Mouse (Mus musculus) frontal cortex, adult 2 months (tissue): ENCODE measurements around the gene Mgat5. TPM values are rescaled to one million over a fixed set of nuclear protein-coding genes. Genes with fewer than 3 reads are reported as not detected.

ENCODE experiments used
- DNase-seq, 2 experiments: peaks; one replicate each; pipeline ENCODE4 v3.0.0; 2022; ENCODE audit warnings: low spot score in 1 of 2; ENCODE audit errors: extremely low spot score in 1 of 2
- polyA plus RNA-seq: library from polyadenylated mRNA; depleted of rRNA; stranded (reverse); fragments of >200 nt; gene quantifications from 2 replicates; pipeline ENCODE4 v1.2.3, GENCODE M21; 2012

Mgat5 gene
- polyA plus RNA-seq, 1 experiment: 36.0 TPM

DNA sequence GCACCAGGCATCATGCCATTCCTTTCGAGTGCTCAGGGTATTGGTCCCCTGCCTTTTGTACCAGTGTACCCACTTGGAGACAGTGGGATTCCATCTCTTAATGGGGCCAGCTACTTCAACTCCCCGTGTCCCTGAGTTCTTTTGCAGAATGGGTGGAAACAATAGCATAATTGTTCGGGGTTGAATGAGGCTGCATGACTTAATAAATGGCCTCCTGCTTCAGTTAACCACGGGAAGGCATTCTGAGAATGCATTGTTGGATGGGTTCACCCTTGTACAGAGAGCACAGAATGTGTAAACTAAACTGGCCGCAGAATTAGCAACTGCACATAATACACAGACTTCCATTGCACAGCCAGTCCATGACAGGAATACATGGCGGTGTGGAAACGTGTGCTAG is 214.8 kb downstream of the Mgat5 start:
- DNase-seq: no peak

DNA sequence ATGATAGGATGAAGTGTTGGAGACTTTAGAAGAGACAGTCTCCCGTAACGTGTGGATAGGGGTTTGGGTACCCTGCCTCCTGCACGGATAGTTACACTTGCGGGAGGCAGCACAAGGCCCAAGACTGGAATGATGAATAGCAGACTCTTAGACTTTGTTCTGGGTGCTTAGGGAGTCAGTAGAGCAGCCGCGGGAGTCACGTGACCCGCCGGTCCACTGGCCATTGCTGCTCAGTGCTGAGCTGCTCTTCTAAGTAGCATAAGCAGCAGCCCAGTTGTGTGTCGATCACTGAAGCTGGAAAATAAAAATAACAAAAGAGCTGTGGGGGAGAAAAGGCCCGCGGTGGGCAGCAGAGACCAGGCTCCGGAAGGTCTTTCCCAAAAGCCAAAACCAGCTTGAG is 215.6 kb downstream of the Mgat5 start:
- no peak for DNase-seq

DNA sequence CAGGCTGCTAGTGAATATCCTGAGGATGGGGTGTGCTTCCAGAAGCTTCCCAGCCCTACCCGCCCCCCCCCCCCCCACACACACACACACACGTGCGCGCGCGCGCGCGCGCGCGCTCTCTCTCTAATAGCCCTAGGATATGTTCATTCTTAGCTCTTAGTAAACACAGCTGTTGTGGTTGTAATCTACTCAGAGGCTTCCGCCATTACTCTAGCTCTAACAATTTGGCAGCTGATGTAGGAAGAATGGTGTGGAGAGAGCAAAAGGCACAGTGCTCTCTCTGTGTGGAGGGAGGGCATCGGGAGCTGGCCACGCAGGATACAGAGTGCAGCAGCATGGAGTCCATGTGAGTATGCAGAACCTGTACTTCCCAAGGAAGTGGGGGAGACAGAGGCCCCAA is 216.0 kb downstream of the Mgat5 start:
- no peak for DNase-seq

DNA sequence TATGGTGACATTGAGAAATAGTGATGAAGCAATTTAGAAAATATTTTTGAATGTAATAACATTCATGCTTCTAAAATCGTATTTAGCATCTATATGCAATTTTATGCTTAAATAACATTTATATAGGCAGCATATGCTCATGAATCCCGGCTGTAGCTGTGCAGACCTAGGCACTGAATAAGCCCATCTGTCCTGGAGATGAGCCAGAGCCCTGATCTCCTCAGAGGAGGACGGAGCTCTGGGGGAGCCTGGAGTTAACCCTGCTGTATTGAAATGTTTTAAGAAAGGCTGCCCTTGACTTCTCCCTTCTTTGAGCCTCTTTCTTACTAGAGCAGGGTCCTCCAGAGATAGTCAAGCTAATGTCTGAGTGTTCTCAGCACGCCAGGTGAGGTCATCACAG is 217.8 kb downstream of the Mgat5 start:
- DNase-seq: no peak

DNA sequence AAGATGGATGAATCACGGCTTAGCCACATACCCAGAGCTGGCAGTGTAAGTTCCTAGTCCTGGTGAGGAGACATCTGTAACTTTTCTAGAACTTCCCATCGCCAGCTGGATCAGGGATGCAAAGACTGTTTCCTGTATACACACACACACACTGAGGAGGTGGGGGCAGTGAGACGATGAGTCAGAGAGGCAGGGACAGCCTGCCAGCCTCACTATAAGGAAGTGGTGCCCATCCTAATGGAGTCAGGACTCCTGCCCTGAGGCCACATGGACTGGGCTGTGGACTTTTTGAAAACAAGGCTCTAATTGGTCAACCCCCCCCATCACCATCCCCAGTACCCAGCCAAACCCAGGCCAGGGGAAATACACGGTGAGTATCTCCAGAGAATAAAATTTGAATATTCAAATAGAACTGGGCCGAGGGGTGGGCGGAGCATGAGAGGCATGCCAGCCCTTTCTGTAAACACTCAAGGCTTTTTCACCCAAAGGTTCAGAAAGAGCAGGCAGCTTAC is 220.3 kb downstream of the Mgat5 start:
- peak; percentile 52 to 78 for DNase-seq

DNA sequence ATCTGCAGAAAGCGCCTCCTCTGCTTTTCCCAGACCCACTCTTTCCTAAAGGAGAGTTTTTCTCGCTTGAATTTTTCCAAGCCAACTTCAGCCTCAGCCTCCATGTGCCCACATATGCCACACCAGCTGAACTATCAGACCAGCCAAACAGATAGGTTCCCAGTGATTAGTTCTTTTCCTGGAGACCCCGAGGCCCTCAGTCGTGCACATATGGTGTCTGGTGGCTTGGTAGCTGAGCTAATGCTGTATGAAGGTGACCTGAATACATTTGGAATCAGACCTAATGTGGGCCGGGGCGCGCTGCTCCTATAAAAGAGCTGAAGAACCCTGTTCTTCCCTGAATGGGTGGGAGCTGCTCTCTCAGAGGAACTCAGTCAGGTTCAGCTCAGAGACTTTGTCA is 225.5 kb downstream of the Mgat5 start:
- DNase-seq: peak in 1 of 2 experiments; percentile 43

DNA sequence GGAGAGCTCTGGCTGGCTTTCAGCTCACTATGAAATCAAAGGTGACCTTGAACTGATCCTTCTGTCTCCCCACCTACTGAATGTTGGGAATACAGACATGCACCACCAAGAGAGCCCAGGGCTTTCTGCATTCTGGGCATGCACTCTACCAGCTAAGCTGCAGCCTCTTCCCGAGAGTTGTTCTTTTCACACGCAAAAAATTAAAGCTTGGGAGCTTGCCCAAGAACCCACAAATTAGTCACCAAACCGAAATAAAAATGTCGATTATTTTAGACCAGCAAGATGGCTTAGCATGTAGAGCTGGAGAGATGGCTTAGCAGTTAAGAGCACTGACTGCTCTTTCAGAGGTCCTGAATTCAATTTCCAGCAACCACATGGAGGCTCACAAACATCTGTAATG is 230.0 kb downstream of the Mgat5 start:
- DNase-seq: peak in 1 of 2 experiments; percentile 72

DNA sequence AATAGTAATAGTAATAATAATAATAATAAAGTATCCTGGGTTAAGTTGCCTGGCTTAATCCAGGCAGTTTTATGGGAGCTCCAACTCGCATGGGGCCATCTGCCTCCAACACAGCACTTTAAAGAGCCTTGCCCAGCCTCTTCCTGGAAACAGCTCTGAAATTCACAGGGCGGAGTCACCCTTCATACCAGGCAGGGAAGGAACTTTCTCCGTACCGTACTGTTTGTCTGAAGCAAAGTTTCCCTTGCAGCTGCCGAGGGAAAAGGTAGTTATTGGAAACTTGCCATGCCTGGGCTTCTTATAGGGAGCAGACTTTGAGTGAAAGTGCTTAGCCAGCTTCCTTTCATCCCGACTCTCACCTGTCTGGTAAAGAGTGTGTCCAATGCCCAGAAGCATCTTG is 232.3 kb downstream of the Mgat5 start:
- DNase-seq: no peak

DNA sequence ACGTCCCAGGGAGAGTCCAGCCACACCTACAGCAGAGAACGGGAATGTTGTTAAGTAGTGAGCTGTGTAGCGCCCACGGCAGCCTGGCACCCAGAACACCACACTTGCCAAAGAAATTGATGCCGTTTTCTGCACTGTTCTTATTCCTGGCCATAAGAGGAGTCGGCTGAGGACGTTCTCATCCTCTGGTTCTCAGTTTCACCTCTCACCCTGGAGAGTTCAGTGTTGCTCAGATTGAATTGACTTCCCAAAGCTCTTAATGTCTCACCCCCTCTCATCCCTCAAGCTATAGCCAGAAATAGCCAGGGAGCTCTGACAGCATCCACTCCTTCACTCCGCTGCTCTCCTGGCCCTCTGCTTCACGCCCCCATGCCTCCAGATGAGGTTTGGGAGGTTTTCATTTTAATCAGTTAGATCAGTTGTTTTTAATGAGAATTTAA is 234.7 kb downstream of the Mgat5 start:
- DNase-seq: peak; percentile 40 to 59

DNA sequence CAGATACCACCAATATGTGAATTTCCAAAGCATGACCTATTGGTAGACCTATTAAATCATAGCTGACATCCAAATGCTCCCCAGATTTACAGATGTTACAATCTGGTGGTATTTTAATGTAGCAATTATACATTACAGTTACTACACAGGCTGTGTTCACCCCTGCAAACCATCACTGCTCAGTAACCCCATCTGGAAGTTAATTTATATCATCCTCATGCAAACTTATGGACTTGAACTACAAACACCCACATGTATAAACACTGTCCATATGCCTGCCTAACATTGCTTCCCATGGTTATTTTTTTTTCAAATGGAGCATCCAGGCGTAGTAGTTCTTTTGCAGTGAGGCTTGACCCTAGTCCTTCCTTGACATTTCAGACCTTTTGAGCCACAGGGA is 236.2 kb downstream of the Mgat5 start:
- DNase-seq: no peak

DNA sequence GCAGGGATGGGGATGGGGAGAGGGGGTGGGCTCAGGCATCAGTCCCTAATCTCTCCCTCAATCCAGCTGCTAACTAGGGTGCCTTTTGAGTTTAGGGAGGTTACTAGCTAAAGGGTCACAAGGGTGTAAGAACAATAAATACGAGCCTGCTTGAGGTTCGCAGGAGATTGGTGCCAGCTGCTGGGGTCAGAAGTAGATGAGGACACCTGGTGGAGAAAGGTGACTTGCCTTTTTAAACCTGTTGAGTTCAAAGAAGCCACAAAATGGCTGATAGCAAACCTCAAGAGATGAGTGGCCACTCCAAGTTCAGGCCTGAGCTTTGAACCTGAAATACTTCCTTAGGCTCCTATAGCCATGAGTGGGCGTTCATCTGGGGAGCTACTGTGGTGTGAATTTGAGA is 236.9 kb downstream of the Mgat5 start:
- no peak for DNase-seq

DNA sequence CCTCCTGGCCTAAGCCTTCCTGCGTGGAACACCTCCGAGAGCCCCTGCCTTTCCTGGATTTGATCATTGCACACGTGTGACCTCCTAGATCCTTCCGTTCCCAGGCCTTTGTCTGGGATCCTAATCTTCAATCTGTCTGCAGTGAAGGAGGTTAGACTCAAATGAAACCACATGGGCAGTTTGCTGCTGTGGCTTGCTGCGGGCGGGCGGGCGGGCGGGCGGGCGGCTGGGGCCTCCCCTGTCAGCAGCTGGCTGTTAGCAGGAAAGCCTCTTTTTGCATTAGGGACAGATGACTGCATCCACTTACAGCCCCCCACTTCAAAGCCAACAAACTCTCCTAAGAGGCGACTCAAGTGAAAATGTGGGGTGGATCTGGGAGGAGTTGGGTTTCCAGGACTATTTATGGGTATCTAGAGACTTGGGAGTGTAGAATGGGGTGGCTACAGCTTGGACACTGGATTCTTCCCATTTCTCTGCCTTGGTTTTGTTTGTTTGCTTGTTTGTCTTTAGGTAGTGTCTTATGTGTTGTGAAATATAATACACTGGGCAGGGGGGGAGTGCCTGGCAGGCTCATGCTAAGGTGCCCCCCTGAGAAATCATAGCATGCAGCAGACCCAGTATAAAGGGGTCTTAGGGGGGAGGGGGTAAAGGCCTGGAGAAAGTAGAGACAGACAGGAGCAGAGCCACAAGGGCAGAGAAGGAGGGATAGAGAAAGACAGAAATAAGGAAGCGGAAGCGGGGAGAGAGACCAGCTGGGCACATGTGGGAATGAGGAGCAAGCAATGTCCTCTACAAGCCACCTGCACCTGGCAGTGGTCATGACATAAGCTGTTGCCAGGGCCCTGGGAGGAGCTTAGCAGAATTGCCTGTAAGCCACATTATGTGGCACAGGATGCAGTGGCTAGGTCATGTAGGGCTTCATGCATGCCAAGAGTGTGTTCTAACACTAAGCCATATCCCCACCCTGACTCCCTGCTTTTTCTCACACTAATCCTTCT is 238.4 kb downstream of the Mgat5 start:
- DNase-seq: no peak

DNA sequence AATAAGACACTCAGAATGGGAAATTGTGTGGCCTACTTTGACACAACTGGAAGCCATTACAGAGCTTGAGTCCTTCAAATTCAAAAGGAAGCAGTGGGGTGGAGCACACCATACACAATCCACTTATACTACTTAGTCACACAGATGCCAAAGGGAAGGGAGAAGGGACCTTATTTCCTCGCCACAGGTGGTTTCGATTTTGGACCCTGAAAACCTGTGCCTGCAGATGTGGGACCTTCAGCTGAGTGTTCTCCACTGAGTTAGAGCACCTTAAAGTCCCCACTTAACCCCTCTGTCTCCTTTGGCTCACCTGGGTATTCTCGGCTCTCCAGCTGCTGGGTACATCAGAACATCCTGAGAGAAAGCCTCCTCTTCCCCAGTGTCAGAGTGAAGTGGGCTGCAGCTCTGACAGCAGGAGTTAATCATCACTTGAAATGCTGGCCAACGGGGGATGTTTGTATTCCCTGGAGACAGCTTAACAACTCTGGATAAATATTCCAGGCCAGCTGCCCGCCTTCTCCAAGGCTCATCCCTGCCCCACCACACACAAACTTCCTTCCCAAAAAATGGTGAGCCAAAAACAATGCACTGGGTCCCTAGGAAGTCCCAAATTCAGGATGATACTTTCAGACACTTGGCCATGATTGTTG is 240.1 kb downstream of the Mgat5 start:
- DNase-seq: no peak

DNA sequence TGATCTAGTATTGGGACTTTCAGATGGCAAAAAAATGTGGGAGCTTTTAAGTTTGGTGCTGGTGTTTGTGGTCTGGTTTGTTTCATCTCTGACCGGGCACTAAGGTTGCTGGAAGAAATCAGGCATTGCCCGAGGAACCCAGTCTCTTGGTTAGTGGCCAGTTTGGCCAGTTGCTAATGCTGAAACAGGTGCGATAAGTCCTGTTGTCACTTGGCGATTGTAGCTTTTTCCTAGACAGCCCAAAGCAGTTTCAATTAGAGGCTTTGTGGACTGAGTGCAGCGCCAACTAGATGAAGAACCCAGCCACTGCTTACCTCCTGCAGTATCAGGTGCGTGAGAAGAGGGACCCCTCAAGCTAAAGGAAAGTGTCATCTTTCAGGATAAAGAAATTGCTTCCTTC is 248.6 kb downstream of the Mgat5 start:
- no peak for DNase-seq

DNA sequence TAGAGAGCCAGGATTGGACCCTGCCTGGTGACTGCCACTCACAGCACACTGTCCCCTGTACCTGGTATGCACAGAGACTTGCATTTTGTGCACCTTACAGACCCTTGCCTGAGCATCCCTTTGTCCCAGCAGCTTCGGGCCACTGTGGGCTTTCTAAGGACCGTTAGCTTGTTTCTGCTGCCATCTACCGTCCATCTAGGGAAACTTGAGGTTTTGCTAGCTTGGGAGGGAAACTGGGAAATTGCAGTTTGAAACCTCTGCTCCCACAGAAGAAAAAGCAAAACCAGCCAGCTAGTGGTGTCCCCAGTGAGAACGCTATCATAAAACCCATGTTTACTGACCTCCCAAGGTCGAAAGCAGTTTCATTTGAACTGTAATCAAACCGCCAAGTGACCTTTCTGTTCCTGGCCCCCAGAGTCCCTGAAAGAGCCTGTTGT is 254.2 kb downstream of the Mgat5 start:
- DNase-seq: peak in 1 of 2 experiments; percentile 87

DNA sequence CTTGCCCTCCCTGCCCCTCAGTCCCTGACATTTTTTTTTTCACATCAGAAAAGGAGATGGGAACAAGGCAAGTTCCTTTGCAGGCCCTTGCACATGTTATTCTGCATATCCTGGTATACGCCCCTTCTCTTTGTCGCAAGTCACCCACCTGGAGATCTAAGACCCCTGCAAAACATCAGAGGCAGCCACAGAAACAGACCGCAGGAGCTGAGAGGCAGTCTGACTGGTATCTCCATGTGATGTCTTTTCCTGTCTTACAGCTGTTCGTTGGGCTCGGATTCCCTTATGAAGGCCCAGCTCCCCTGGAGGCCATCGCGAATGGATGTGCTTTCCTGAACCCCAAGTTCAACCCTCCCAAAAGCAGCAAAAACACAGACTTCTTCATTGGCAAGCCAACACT is 254.8 kb downstream of the Mgat5 start:
- no peak for DNase-seq

DNA sequence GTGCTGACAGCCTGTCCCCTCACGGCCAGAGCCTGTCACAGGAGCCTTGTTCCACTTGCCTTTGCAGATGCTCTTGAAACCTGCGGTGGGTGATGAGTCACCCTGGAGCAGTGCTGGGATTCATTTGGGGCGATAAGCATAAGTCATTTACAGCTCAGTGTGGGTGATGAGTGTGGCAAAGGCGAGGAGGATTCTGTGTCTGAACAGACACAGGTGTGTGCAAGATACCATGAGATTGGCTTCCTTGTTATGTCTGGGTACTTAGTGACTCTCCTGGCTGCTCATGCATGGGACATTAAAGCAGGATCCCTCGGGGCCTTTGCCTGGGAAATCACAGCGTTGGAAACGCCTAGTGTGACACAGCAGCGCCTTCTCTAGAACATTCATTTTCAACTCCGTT is 256.2 kb downstream of the Mgat5 start:
- DNase-seq: peak in 1 of 2 experiments; percentile 62

DNA sequence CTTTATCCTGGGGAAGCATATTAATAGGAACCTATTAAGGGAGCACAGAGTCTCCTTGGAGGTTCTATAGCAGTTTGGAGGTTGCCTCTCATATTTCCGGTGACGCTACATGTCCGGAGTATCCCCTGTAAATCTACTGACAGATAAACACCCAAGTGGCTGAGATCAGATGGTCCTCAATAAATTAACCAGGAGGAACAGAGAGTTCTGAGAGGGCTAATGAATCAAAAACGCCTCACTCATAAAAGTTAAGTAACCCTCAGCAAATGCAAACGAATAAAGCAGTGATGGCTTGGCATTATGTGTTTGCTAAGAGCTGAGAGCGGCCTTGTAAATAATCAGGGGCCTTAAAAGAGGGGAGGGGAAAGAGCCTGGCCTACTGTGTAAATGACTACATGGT is 259.2 kb downstream of the Mgat5 start:
- no peak for DNase-seq

DNA sequence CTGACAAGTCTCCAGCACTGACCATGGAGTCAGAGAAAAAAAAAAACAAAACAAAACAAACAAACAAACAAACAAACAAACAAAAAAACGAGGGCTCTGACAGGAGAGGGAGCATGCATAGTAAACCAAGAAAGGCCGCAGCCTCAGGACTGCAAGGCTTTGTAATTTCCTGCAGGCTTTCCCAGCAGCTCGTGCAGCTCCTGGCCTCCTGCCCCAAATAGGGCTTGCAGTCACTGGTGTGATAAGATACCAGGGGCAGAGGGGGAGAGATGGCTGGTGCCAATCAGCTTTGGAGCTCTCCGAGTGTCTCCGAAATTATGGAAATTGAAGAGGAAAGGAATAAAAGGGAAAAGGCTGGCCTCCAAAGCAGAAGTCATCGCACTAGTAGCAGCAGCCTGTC is 260.5 kb downstream of the Mgat5 start:
- no peak for DNase-seq

DNA sequence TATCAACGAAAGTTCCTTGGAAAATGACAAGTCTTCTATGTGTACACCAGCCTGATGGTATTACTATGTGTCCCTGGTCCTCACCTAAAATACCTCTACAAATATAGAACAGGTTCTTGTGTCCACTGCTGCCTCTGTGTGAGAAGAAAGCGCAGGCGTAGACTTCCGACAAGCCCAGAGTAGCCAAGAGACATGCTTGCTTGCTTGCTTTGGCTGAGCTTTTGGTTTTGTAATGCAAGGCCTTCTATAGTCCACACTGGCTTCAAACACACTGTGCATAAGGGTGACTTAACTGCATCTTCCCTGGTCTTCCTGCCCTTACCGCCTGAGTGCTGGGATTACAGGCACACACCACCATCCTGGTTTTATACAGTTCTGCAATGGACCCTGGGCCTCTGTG is 262.4 kb downstream of the Mgat5 start:
- no peak for DNase-seq

DNA sequence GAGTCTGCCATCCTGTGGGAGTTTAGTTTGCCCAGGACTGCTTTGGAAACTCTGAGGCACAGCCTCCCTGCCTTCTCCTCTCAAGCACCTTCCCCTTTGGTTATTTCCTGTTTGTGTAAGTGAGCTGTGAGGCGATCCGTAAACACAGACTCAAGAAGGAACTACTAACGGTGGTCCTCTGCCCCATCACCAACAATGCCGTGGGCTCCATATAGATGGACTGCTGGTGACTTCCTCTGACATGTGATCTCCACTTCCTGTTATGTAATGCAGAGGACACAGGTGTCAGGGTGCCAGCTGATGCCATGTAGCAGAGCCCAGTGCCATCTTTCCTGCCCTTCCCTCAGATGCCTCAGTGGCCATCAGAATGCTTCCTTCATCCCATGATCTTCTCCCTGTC is 265.4 kb downstream of the Mgat5 start:
- no peak for DNase-seq

DNA sequence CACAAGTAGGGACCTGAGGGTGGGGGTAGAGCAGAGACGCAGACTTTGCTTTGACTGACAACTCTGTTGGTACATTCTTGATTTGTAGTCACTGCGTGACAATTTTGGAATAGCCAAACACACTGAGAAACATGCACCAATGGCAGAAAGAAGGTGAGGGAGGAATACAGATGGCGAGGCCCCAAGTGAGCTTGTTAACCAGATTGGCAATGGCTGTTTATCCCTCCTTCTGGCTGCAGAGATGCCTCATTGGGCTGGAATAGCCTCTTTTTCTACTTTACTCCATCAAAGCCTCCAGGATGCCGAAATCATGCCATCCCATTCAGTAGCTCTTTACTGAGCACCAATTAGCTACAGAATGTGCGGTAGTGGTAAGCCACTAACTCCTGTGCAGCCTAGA is 270.9 kb downstream of the Mgat5 start:
- DNase-seq: no peak
